8 mouse cellular contexts compared by ENCODE assay signal in genomic region chr5:139460384-139461067, GRCm38 (mm10). TPM values are rescaled to one million over a fixed set of nuclear protein-coding genes. Genes with fewer than 3 reads are reported as not detected.
A peak's percentile ranks its signal among the peaks of the same experiment; 100 is the strongest.
DNase-seq lines count a peak whose midpoint lies in the region; ATAC-seq lines count a peak whose summit lies in the region.

Gene 3110082I17Rik, minus strand, starts transcription at chr5:139460527.

- intact Hi-C loops in heart, postnatal 14 days (cut with DNase I): loop anchor here (2.0 kb wide), 1 partner anchor 22 kb away; no protein-coding TSS in a partner anchor

- peak within 1 kb of the TSS; percentile 69 for H3K4me2 ChIP-seq in forebrain, embryonic 14.5 days (ENCODE audit: low read length)
- H3K4me2 ChIP-seq in neural tube, embryonic 15.5 days: peak within 1 kb of the TSS; percentile 78

- peak within 1 kb of the TSS; percentile 63 for H3K4me3 ChIP-seq in forebrain, embryonic 14.5 days (ENCODE audit: low read depth, low read length)
- H3K4me3 ChIP-seq in neural tube, embryonic 15.5 days (replicated peaks): peak within 1 kb of the TSS; percentile 64

- no peak within 1 kb of the TSS for H3K27ac ChIP-seq in forebrain, embryonic 14.5 days (ENCODE audit: low read depth, low read length)
- H3K27ac ChIP-seq in neural tube, embryonic 15.5 days (replicated peaks): no peak within 1 kb of the TSS

- DNase-seq in ES-CJ7 (ENCODE audit: low read depth, low spot score): peak; percentile 98
- DNase-seq in cerebellum, adult 11 months: peak; percentile 97
- DNase-seq in forebrain, embryonic 14.5 days (ENCODE audit: low spot score): peak; percentile 98
- peak; percentile 99 to 100 for DNase-seq in heart, postnatal 14 days
- peak; percentile 99 for DNase-seq in layer of hippocampus, adult 11-12 months (ENCODE audit: low spot score)
- peak; percentile 97 to 98 for DNase-seq in lung, adult 18-20 months
- peak; percentile 98 for DNase-seq in testis, postnatal 14 days (ENCODE audit: low spot score)

- peak within 1 kb of the TSS; percentile 61 for H3K9ac ChIP-seq in forebrain, embryonic 14.5 days (ENCODE audit: low read length)
- peak within 1 kb of the TSS; percentile 54 for H3K9ac ChIP-seq in neural tube, embryonic 15.5 days (replicated peaks)

- H3K36me3 ChIP-seq in forebrain, embryonic 14.5 days (ENCODE audit: control insufficient read depth, insufficient read depth, low read length): no peaks in the 10 kb centered on the region
- 0 out of 2 replicates have a peak, but pooled peaks cover 2% of the 10 kb centered on the region for H3K36me3 ChIP-seq in neural tube, embryonic 15.5 days

- H3K4me1 ChIP-seq in forebrain, embryonic 14.5 days (ENCODE audit: control insufficient read depth, insufficient read depth, low read length): peaks cover 9% of the 10 kb centered on the region
- peaks cover 22% of the 10 kb centered on the region for H3K4me1 ChIP-seq in neural tube, embryonic 15.5 days

- peak; percentile 100 for ATAC-seq in forebrain, embryonic 14.5 days
- ATAC-seq in neural tube, embryonic 15.5 days (ENCODE audit: low FRiP score): peak; percentile 99

- no peaks in the 10 kb centered on the region for H3K9me3 ChIP-seq in forebrain, embryonic 14.5 days (replicated peaks; ENCODE audit: control insufficient read depth, low read length)
- no peaks in the 10 kb centered on the region for H3K9me3 ChIP-seq in neural tube, embryonic 15.5 days (replicated peaks)

- 3% methylated on average over 41 of the region's 42 CpGs for WGBS in forebrain, embryonic 14.5 days
- 4% methylated on average over 42 of the region's 42 CpGs for WGBS in neural tube, embryonic 15.5 days

- no peaks in the 10 kb centered on the region for H3K27me3 ChIP-seq in forebrain, embryonic 14.5 days (replicated peaks; ENCODE audit: control insufficient read depth, insufficient read depth, low read length)
- no peaks in the 10 kb centered on the region; the same call in 1 of the 2 replicates for H3K27me3 ChIP-seq in neural tube, embryonic 15.5 days (replicated peaks)

RNA-seq across cellular contexts. Expression of gene 3110082I17Rik, which starts in this region (rescaled TPM):
- 14.9 and 15.2 TPM in 2 replicates for polyA plus RNA-seq in forebrain, embryonic 14.5 days (2014; fragmentation: Nextera tagmentation; extraction: Ambion mirVana)
- 1 to 10 TPM; 4.7 to 5.3 TPM for total RNA-seq in heart, postnatal 14 days (2021)
- polyA plus RNA-seq in neural tube, embryonic 15.5 days (2015; fragmentation: Nextera tagmentation; extraction: Ambion mirVana): 15.7 and 22.7 TPM in 2 replicates
